Mouse (Mus musculus) T-helper 17 cell (primary cell): ENCODE results near the gene Tbck.

Experiments used
- in situ Hi-C, 2 experiments: fragments of 300-600 bp; cut with MboI, MseI; formaldehyde crosslinking; loops; 1 replicate in 1 of 2; 2 replicates in 1 of 2; pipeline ENCODE4 v1.15.1; 2025; ENCODE audit warnings: high pct_unique_total_duplicates in 2 of 2

The Tbck gene

GRCm38 (mm10) chr3:132864329-132864919 is 180.5 kb downstream of the Tbck start:
- in situ Hi-C loops: loop anchor here in 1 of 2 experiments (5.0 kb wide), 1 partner anchor 77 kb away; no protein-coding TSS in a partner anchor

GRCm38 (mm10) chr3:132864986-132865385 is 181.0 kb downstream of the Tbck start:
- in situ Hi-C loops: loop anchor here in 1 of 2 experiments (5.0 kb wide), 1 partner anchor 78 kb away; no protein-coding TSS in a partner anchor

GRCm38 (mm10) chr3:132865596-132865995 is 181.7 kb downstream of the Tbck start:
- in situ Hi-C loops: no loop called here

GRCm38 (mm10) chr3:132866984-132867383 is 183.0 kb downstream of the Tbck start:
- in situ Hi-C loops: no loop called here

- in situ Hi-C loops: no loop called here
Measured at GRCm38 (mm10) chr3:132868838-132869237, 184.9 kb downstream of the Tbck start.

GRCm38 (mm10) chr3:132870079-132870478 is 186.1 kb downstream of the Tbck start:
- in situ Hi-C loops: loop anchor here in 1 of 2 experiments (5.0 kb wide), 1 partner anchor 83 kb away; no protein-coding TSS in a partner anchor

GRCm38 (mm10) chr3:132871318-132871904 is 187.5 kb downstream of the Tbck start:
- in situ Hi-C loops: loop anchor here in 1 of 2 experiments (5.0 kb wide), 1 partner anchor 84 kb away; no protein-coding TSS in a partner anchor

GRCm38 (mm10) chr3:132873251-132873650 is 189.3 kb downstream of the Tbck start:
- in situ Hi-C loops: loop anchor here in 1 of 2 experiments (5.0 kb wide), 1 partner anchor 86 kb away; no protein-coding TSS in a partner anchor

GRCm38 (mm10) chr3:132876011-132876708 is 192.2 kb downstream of the Tbck start:
- in situ Hi-C loops: no loop called here

GRCm38 (mm10) chr3:132876933-132877676 is 193.2 kb downstream of the Tbck start:
- in situ Hi-C loops: no loop called here

GRCm38 (mm10) chr3:132880361-132880760 is 196.4 kb downstream of the Tbck start:
- in situ Hi-C loops: no loop called here

GRCm38 (mm10) chr3:132880826-132881225 is 196.9 kb downstream of the Tbck start:
- in situ Hi-C loops: no loop called here

- in situ Hi-C loops: no loop called here
Measured at GRCm38 (mm10) chr3:132883256-132883655, 199.3 kb downstream of the Tbck start.

GRCm38 (mm10) chr3:132884459-132884858 is 200.5 kb downstream of the Tbck start:
- in situ Hi-C loops: no loop called here

GRCm38 (mm10) chr3:132886419-132887050 is 202.6 kb downstream of the Tbck start:
- in situ Hi-C loops: no loop called here

- in situ Hi-C loops: no loop called here
Measured at GRCm38 (mm10) chr3:132887074-132887848, 203.3 kb downstream of the Tbck start.
